Mouse (Mus musculus) C2C12 (cell line): ENCODE measurements around the gene Snx27.

Experiments
- CEBPB ChIP-seq: IDR thresholded peaks from one replicate; pipeline ENCODE4 v1.6.1; 2011; ENCODE audit warnings: low read depth, mild to moderate bottlenecking, control low read depth, moderate library complexity
- CTCF ChIP-seq: IDR thresholded peaks from one replicate; pipeline ENCODE4 v1.5.1; 2011; ENCODE audit not compliant: control insufficient read depth, insufficient read depth, insufficient read length
- MAX ChIP-seq: IDR thresholded peaks from one replicate; pipeline ENCODE4 v1.6.1; 2011; ENCODE audit warnings: mild to moderate bottlenecking, control low read depth
- MYOD1 ChIP-seq: IDR thresholded peaks from one replicate; pipeline ENCODE4 v1.6.1; 2011; ENCODE audit warnings: low read depth; ENCODE audit not compliant: control insufficient read depth, insufficient read length
- USF1 ChIP-seq: IDR thresholded peaks from one replicate; pipeline ENCODE4 v1.6.1; 2011; ENCODE audit warnings: low read depth, mild to moderate bottlenecking, control low read depth, moderate library complexity

DNA sequence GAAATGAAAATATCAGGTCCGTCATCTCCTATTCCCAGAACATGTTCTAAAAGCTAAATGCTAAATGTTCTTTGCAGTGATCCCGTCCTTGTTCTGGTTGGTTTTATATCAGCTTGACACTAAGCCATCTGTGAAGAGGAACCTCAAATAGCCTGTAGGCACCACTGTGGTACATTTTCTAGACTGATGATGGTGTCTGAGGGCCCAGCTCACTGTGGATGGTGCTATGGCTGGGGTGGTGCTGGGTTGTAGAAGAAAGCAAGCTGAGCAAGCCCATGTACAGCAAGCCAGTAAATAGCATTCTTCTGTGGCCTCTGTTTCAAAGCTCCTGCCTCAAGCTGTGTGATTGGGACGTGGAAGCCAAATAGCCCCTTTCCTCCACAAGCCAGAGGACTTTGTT, 125.5 kb downstream of the Snx27 start:
- no peak for TF ChIP-seq MAX
- TF ChIP-seq CTCF: no peak
- no peak for TF ChIP-seq MYOD1
- no peak for TF ChIP-seq CEBPB
- TF ChIP-seq USF1: no peak
